Mouse (Mus musculus) Patski (cell line): ENCODE measurements at regions not wholly inside any gene's neighbourhood (a gene's known extent, or its start where the extent isn't known, plus 50 kb on each side); places are given as distances from the start of the nearest gene placed in this dataset.

ENCODE experiments used
- ATAC-seq: fragments of 100-300 bp; one replicate; pipeline ENCODE4 v1.8.0; 2021
- CTCF ChIA-PET: fragments of 350-600 bp; sonication (Branson Sonifier 250); formaldehyde crosslinking; loops from one replicate; lab custom pipeline; 2022; ENCODE audit warnings: inconsistent platforms; lab: Charles Lee
- POLR2A ChIA-PET: fragments of 350-600 bp; sonication (Branson Sonifier 250); formaldehyde crosslinking; loops from one replicate; lab custom pipeline; 2022; ENCODE audit warnings: antibody characterized with exemption, inconsistent platforms; lab: Charles Lee
- DNase-seq: peaks from one replicate; pipeline ENCODE4 v3.0.0-alpha.2; 2011; ENCODE audit warnings: low read depth, low spot score
- H3K27me3 ChIP-seq: fragments of 371-371 bp; one replicate; pipeline ENCODE4 v1.5.1; 2021
- CTCF ChIP-seq: fragments of 100-300 bp; IDR thresholded peaks from one replicate; pipeline ENCODE4 v1.5.1; 2021
- in situ Hi-C: fragments of 300-500 bp; cut with MboI; formaldehyde crosslinking; loops from 3 replicates; pipeline ENCODE4 v1.11.1; 2018; ENCODE audit warnings: low pct_unique_long_range_greater_than_20kb, mixed read lengths

DNA sequence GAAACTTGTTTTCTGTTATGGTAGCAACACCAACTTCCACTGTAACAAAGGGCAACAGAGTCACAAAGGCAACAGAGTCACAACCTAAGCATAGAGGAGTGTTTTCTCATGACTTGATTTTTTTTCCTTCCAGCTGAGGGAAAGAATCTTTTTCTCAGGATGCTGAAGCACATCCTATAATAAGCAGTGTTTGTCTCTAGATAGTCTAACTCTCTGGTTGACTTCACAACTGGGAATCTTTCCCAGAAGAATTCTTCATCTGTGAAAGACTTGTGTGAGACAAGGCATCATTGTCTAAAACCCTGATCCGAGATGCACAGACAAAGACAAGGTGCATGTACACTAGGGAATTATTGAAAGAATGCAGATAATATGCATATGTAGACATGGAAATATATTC, 125.5 kb upstream of the Ccn2 start:
- ATAC-seq = no peak

DNA sequence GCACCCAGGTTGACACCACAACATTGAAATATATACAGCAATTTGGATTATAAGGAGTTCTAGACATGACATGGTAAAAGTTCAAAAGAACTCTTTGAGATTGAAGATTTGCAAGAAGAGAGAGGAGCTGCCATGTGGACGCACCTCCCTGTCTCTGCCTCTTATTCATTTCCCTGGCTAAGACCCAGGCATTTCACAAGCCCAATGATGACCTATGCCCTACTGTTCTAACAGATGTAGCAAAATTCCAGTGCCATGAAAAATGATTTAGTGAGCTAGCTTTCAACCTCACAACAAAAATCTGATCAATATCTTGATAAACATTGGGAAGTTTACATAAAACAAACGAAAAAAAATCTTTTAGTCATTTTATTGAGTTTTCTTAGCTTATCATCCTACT, 123.7 kb upstream of the Ccn2 start:
- in situ Hi-C loops = no loop called here
- H3K27me3 ChIP-seq = no peaks in the 10 kb centered on the region
- DNase-seq = no peak
- no peak for TF ChIP-seq CTCF
- ChIA-PET CTCF (interaction anchor here (1.5 kb wide), 1 partner anchor 12 kb away, joined by 3 read pairs; no protein-coding TSS in a partner anchor), POLR2A (no interaction called here)
- ATAC-seq = no peak

More for the DNA sequence above, 125.5 kb upstream of the Ccn2 start:
- H3K27me3 ChIP-seq = no peaks in the 10 kb centered on the region
- in situ Hi-C loops = no loop called here
- peak; percentile 46 for DNase-seq
- ChIA-PET CTCF (no interaction called here), POLR2A (no interaction called here)
- TF ChIP-seq CTCF = no peak

DNA sequence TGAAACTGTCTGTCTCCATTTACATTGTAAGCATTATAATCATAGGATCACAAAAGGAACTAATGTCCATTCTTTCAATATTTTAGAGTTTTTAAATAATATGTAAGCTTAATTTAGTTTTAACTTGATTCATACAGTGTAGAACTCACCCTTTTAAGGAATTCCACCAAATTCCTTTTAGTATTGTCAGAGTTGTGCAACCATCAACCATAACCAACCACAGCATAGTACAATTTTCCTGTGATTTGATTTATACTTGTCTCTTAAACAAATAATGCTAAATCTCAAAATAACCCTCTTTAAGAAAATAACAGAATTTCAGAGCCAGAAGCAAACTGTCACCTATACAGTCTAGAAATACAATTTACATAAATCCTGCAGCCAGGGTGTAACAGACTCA, 119.0 kb upstream of the Ccn2 start:
- ChIA-PET POLR2A (no interaction called here), CTCF (interaction anchor here (1.0 to 1.2 kb wide), 3 partner anchors 11 to 114 kb away, joined by 3 read pairs; no protein-coding TSS in a partner anchor)
- in situ Hi-C loops = no loop called here
- no peak for TF ChIP-seq CTCF
- no peak for ATAC-seq
- DNase-seq = no peak
- H3K27me3 ChIP-seq = no peaks in the 10 kb centered on the region

DNA sequence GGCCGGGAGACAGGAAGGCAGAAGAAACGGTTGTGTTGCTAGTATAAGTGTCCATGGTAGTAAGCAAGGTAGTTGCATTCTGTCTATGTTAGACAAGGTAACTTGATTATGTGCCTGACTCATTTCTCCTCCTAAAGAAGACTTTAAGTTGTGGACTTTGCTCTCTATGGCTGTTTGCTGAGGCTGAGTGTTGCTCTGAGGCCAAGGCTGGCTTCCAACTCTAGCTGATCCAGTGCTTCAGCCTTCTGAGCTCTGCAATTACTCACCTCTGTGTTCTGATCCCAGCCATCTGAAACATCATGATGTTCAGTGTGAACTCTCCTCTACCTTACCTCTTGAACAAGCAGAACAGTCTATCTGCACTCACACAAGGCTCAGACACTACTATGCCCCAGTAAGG, 116.7 kb upstream of the Ccn2 start:
- ChIA-PET CTCF (no interaction called here), POLR2A (no interaction called here)
- ATAC-seq = no peak
- no peak for TF ChIP-seq CTCF
- in situ Hi-C loops = no loop called here
- no peak for DNase-seq
- no peaks in the 10 kb centered on the region for H3K27me3 ChIP-seq

DNA sequence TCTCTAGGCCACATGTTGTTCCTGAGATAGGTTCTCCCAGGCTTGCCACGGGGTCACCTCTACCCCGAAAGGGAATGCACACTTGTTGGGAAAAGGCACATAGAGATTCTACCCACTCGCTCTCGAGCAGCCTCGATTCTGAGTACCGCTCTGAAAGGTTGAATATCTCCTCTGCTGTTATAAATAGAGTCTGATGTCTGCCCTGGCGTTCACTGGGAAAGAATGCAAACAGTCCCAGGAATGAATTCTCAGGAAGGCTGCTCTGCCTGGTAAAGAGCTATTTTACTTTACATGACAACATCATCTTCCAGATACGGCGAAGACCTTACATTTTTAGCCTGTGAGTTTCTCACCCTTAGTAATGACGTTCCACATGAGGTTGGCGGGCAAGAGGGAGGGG, 116.1 kb upstream of the Ccn2 start:
- ATAC-seq (peak; percentile 31), DNase-seq (no peak)
- CTCF ChIA-PET = no interaction called here
- POLR2A ChIA-PET = no interaction called here
- H3K27me3 ChIP-seq = no peaks in the 10 kb centered on the region
- in situ Hi-C loops = no loop called here
- TF ChIP-seq CTCF = no peak

DNA sequence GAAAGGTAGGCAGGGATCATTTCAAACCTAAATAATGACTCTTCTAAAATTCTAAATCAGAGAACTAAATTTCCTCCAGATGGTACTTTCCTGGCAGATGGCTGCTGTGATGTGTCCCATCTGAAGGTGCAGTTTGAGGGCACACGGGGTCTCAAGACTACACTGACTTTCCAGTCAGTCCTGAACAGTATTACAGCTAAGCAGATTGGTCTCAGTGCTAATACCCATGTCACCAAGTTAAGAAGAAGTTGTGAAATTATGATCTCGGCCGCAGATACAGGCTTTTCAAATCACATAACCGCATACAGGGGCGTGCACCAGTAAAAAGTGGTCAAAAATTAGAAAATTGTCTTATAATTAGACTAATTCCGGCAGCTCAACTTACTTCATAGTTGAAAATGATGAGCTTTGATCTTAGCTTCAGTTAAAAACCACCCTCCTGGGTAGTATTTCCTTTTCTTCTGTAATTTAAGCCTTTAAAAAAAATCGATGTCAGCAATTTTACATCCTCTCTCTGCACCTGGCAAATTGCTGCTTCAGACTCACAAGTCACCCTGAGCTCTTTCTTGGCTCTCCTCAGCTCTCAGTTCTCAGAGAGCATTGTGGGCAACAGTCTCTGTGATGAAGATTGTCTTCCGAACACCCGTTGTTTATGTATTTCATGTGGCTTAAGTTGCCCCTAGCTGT, 113.2 kb upstream of the Ccn2 start:
- no peaks in the 10 kb centered on the region for H3K27me3 ChIP-seq
- no peak for TF ChIP-seq CTCF
- DNase-seq (no peak), ATAC-seq (no peak)
- in situ Hi-C loops = no loop called here
- POLR2A ChIA-PET = no interaction called here
- CTCF ChIA-PET = no interaction called here

DNA sequence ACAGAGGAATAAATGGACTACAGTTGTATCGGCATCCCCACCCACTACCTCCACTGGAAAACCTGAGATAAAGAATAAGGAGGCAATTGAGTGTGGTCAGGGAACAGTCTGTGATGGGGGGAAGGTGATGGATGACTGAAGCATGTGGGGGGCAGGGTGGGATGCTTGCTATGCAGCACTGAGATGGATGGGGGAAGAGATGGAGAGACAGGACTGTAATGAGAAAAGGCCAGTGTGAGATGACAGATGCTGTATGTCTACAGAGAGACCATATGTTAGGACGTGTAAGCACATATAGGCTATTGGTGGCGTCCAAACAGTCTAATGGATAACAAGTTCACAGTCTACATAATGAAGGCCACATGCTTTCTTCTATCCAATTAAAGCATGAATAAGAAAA, 112.2 kb upstream of the Ccn2 start:
- ATAC-seq (no peak), DNase-seq (no peak)
- TF ChIP-seq CTCF = no peak
- ChIA-PET POLR2A (no interaction called here), CTCF (interaction anchor here (1.0 kb wide), 1 partner anchor 11 kb away, joined by 3 read pairs; no protein-coding TSS in a partner anchor)
- in situ Hi-C loops = no loop called here
- no peaks in the 10 kb centered on the region for H3K27me3 ChIP-seq

DNA sequence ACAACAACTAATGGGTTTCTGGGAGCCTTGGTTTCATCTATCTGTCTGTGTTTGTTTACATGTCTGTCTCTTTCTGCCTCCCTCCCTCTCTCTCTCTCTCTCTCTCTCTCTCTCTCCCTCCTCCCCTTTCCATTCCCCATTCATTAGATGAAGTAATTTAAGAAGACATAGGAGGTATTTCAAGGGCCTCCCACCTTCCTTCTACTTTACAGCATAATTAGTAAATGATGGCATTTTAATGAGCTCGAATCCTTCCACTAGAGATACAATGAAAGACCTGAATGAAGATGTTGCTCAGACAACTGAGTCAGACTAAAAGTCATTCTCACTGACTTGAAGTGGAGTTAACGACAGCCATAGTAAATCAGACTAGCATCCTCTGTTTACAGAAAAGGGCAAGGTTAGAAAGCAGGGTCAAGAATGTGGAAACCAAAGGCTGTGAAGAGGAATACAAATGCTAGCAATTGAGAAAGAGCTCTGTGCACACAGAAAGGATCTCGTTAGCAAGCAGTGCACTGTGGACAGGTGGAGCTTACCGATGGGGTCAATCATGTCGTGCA, 111.1 kb upstream of the Ccn2 start:
- ATAC-seq = no peak
- in situ Hi-C loops = no loop called here
- CTCF ChIA-PET = no interaction called here

DNA sequence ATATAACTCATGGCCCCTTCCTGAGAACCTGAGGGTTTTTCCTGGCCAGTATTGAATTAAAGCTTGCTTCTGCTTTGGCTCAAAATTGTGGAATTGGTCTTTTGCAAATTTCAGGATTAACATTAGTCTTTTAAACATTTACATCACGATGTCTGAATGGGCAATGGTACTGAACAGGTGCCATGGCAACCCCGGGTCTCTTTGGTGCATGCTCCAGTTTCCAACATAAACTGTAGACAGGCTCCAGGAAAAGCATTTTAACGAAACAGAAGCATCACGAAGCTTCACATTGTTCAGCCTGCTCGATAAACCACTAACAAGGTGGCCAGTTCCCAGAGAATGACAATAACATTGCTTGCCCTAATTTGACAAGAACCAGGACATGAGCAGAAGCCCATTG, 109.8 kb upstream of the Ccn2 start:
- CTCF ChIA-PET = no interaction called here
- TF ChIP-seq CTCF = no peak
- ATAC-seq (no peak), DNase-seq (no peak)
- POLR2A ChIA-PET = no interaction called here
- in situ Hi-C loops = no loop called here
- H3K27me3 ChIP-seq = no peaks in the 10 kb centered on the region

More for the DNA sequence above, 111.1 kb upstream of the Ccn2 start:
- no peaks in the 10 kb centered on the region for H3K27me3 ChIP-seq
- DNase-seq = no peak
- POLR2A ChIA-PET = no interaction called here
- TF ChIP-seq CTCF = no peak

DNA sequence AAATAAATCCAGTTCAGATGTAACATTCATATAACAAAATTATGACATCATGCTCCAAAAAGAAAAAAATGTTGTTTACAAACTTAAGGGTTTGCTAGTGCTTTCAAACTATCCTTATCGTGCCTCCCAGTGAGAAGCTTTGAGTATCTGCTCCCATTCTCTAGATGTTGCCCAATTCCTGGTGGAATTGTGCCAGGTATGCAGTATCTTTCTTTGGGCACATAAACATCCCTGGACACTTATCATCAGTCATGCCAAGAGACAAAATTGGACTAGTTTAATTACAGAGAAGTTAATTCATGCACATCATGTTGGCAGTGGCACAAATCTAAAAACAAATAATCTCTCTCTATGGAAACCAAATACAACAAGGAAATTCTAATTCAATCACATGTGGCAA, 109.0 kb upstream of the Ccn2 start:
- no peak for ATAC-seq
- DNase-seq = no peak
- CTCF ChIA-PET = no interaction called here
- POLR2A ChIA-PET = no interaction called here
- no peak for TF ChIP-seq CTCF
- in situ Hi-C loops = no loop called here
- no peaks in the 10 kb centered on the region for H3K27me3 ChIP-seq

DNA sequence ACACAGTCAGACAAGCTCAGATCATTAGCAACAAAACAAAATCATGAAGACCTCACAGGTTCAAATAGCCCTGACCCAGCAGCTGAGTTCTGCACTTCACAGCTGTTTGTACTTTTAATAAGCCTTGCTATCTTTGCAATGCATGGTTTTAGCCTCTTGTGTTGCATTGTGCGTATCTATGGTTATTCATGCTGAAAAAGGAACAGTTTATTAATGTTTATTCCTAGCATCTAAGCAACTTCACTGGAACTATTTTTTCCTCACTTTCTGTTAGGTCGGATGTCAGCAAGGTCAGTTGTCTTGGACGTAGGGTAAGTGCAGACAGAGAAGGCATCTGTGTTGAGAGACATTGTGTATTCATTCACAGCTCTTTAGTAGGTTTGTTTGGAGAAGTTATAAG, 107.3 kb upstream of the Ccn2 start:
- no peak for TF ChIP-seq CTCF
- POLR2A ChIA-PET = no interaction called here
- CTCF ChIA-PET = no interaction called here
- DNase-seq = no peak
- H3K27me3 ChIP-seq = no peaks in the 10 kb centered on the region
- in situ Hi-C loops = no loop called here
- no peak for ATAC-seq
